Mouse (Mus musculus): ENCODE data around the gene Aurkb. TPM values are rescaled to one million over a fixed set of nuclear protein-coding genes. Genes with fewer than 3 reads are reported as not detected.

The Aurkb gene
- 2.2 TPM for polyA plus RNA-seq (2017; shearing (Covaris generic))

DNA sequence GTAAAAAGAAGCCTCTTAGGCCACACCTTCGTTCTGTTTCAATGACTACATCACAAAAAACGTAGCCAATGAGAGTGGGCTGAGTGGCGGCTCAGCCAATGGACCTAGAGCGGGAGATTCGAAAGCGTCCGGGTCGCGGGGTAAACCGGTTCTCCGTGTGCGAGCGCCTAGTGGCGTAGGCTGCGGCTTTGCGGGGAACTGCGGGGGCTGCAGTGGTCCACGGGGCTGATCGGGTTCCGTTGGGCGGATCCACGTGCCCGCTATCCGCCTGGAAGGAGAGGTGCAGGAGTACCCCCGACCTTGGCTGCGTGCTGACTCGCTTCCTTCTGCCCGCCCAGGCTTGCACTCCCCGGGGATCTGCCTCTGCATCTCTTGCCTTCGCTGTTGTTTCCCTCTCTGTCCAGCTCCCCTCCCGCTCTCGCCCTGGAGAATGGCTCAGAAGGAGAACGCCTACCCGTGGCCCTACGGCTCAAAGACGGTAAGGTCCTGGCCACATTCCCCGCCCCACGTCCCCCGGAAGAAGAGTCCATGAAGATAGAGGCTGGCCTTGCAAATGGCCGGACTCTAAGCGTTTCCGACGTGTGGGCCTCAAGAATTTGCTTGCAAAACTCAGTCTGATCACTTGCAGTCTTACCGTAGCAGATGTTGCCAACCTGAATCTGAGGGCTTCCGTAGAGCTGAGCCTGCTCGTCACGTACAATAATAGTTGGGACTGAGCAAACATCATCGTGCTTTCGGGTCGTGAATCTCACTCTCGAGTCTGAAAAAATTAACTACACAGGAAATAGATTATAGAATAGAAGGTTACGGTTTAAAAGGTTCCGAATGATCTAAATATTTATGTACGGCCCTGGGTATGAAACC, at the start of gene Aurkb:
Gene Aurkb, plus strand, starts transcription at position 117 of the 864 bp plus-strand sequence.

DNA sequence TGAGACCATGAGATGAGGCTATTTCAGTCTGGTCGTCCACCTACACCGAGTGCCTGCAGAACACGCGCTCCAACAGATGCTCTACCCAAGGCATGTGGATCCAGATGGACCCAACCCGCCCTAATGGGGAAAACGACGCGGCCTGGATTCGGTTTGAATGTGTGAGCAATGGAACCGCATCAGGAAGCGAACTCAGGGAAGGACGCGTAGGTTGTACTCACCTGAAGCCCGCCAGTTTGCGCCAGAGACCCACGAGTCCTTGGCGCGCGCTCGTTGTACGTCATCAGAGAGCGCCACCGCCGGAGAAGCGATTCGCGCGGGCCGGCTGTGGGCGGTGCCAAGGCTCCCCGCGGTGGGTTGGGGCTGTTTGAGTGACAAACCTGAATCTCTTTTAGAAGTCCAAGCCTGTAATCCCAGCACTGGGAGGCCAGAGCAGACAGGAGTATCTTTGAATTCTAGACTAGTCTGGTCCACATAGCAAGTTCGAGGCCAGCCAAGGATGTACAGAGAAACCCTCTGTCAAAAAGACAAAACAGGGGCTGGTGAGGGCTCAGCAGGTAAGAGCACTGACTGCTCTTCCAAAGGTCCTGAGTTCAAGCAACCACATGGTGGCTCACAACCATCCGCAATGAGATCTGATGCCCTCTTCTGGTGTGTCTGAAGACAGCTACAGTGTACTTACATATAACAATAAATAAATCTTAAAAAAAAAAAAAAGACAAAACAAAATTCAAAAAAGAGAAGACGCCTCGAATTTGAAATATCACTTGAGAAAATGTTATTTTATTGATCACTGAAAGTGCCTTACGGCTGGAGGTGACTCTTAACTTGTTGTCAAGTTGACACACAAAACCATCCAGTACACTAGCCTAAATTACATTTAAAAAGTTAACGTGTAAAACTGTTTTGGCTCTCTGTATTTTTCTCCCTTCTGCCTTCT, 37.0 kb upstream of the Aurkb start, which contains the start of gene Pfas:
Gene Pfas, minus strand, starts transcription at position 279 of the 940 bp plus-strand sequence.

DNA sequence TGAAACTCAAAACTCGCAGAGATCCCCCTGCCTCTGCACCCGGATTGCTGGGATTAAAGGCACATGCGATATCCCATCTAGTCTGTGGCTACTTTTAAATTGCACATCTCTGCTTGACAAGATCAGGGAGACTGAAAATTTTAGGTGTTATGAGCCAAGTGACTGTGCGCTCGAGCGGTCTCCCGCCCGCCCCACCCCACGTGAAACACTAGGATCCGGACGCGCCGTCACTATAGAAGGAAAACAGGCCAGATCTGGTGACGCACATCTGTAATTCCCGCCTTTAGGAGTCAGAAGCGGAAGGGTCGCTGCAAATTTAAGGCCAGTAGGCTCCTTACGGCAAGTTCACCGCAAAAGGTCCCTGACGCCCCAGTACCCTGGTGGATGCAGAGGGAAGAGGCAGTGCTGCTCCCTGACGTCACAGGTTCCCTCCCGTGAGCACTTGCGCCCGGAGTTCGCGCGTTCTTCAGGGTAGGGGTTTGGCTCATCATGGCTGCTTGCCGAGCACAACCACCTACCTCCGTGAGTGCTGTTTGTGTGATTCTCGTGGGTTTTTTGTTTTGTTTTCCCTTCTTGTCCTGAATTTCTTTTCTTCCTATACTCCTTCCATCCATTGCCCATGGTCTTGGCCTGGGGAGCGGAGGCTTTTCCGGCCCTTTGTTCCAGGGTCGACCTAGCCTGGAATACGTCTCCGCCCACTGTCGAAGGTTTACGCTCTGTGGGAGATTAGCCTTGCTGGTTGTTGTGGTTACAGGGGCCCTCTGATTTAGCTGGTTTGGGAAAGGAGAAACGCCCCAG, 29.6 kb upstream of the Aurkb start, which contains the start of gene Ctc1:
Gene Ctc1, plus strand, starts transcription at position 268 of the 798 bp plus-strand sequence.

DNA sequence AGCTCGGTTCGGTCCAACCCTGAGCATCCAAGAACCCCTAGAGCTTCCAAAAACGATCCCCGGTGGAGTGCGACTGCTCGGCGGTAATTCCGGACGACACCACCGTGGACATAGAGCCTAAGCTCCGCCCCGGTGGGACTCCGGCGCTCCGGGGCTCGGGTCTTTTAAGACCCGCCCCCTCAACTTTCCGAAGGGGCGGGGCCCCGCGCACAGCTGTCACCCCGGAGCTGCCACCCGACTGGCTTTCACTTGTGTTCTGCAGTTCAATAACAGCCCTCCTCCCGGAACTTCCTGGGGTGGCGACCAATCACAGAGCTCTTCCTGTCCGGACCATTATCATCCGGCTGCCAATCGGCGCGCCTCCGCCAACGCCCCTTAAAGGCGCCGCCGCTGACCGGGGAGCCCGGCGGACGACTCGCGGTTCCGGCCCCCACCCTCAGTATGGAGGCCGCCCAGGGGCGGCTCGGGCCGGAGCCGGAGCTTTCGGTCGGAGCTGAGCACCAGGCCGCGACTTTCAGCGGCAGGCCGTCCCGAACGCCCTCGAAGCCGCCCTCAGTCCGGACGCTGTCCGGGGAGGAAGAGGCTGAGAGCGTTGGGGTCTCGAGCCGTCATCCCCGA, 14.0 kb downstream of the Aurkb start, which contains the start of gene Borcs6:
Gene Borcs6, plus strand, starts transcription at position 361 of the 618 bp plus-strand sequence.

DNA sequence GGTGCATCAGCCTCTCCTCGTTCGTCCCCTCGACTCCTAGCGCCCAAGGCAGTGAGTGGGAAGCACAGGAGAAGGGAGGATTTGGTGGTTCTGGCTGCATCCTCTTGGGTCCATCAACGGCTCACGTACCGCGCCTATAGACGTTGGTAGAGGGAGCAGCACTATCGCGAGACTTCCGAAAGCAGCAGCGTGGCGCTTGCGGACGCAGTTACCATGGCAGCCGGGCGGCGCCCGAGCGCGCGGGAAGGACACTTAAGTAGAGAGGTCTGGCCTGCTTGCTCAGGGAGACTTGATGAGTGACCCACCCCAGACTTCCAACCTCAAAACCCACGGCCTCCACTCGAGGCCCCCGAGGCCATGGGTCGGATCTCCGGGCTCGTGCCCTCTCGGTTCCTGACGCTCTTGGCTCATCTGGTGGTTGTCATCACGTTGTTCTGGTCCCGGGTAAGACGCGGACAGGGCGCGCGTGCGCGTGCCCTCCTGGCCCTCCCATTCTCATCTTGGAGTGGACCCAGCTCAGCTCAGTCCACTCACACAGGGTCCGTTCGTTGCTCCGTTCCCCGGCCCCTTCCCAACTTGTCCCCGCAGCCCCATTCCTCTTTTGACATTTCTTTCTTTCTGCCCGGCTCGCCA, 25.3 kb downstream of the Aurkb start, which contains the start of gene Tmem107:
Gene Tmem107, plus strand, starts transcription at position 217 of the 633 bp plus-strand sequence.

DNA sequence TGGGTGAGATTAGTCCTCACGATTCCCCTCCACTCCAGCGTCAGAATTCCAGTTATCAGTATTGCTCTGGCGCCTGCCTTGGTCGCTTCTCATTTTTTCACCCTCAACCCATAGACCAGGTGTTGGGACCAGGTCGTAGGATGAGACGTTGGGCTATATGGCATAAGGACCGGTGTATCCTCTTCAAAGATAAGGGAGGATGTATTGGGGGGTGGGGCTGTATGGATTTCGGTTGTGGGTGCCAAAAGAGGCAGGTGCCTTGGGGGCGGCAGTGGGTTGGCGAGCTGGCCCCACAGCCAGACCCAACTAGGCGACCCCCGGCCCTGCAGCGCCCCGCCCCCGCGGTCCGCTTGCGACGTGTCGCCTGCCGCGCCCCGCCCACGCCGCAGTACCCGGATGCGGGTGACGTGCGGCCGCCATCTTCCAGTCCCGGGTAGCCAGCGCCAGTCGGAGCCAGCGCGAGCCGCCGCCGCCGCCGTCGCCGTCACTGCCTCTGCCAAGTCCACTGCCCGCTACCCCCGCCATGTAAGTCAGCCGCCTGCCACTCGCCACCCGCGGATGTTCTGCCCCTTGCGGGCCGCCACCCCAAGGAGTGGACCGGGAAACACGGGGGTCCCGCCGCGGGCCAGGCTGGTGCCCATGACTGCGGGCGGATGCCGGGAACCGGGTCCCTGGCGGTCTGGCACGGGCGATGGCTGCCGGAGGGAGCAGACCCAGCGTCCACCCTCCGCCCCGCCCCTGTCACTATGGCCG, 42.8 kb downstream of the Aurkb start, which contains the start of gene Vamp2:
Gene Vamp2, plus strand, starts transcription at position 388 of the 753 bp plus-strand sequence.

DNA sequence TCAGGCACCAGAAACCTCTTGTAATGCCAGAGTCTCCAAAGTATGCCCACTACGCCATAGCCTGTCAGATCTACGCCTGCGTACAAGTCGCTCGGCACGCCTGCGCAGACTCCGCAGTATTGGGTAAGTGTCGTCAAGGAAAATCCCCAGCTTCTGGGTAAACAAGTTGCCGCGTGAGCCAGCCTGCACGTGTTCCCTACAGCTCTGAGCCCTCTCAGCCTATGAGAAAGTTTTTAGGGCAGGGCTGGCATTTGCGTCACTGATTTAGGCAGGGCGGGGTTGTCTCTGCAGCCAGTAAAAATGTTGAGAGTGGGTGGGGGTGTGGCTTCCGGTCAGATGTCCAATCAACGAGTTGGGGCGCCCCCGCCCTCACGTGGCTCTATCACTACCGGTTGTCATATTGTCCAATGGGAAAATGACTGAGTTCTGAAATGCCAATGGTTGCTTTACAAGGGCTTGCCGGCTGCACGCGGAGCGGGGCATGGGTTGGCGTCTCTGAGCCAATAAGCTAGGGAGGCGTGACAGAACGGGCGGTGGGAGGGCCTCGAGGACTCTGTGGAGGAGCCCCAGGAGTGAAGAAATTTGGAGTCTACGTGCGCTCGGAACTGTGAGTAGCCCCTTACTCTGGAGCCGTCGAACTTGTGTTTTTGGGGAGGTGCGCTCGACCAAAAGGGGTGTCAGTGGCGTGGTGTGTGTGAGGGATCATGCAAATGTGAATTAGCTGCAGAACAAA, 49.4 kb downstream of the Aurkb start, which contains the start of gene Per1:
Gene Per1, plus strand, starts transcription at position 521 of the 733 bp plus-strand sequence.

Other genes starting within 250 kb of the Aurkb start
- 155 TPM for gene Ndel1, start 173.8 kb upstream of the Aurkb start, polyA plus RNA-seq (2017; shearing (Covaris generic))
- not detected for gene Rnf222, start 157.1 kb upstream of the Aurkb start, polyA plus RNA-seq (2017; shearing (Covaris generic))
- gene Rpl26, start 144.1 kb upstream of the Aurkb start, polyA plus RNA-seq (2017; shearing (Covaris generic)), result 791 TPM
- 0.48 TPM for gene Odf4, start 118.6 kb upstream of the Aurkb start, polyA plus RNA-seq (2017; shearing (Covaris generic))
- 0.24 TPM for gene Arhgef15, start 88.2 kb upstream of the Aurkb start, polyA plus RNA-seq (2017; shearing (Covaris generic))
- gene Slc25a35, start 77.5 kb upstream of the Aurkb start, polyA plus RNA-seq (2017; shearing (Covaris generic)), result 4.6 TPM
- gene Rangrf, start 70.5 kb upstream of the Aurkb start, polyA plus RNA-seq (2017; shearing (Covaris generic)), result 3.6 TPM
- 1.8 TPM for gene Pfas, start 37.2 kb upstream of the Aurkb start, polyA plus RNA-seq (2017; shearing (Covaris generic))
- 15.3 TPM for gene Ctc1, start 29.7 kb upstream of the Aurkb start, polyA plus RNA-seq (2017; shearing (Covaris generic))
- 5.9 TPM for gene Borcs6, start 14.1 kb downstream of the Aurkb start, polyA plus RNA-seq (2017; shearing (Covaris generic))
- 13.6 TPM for gene Tmem107, start 25.2 kb downstream of the Aurkb start, polyA plus RNA-seq (2017; shearing (Covaris generic))
- gene Vamp2, start 42.8 kb downstream of the Aurkb start, polyA plus RNA-seq (2017; shearing (Covaris generic)), result 250 TPM
- 81.1 TPM for gene Per1, start 49.6 kb downstream of the Aurkb start, polyA plus RNA-seq (2017; shearing (Covaris generic))
- gene Hes7, start 74.8 kb downstream of the Aurkb start, polyA plus RNA-seq (2017; shearing (Covaris generic)), result 0.35 TPM
- gene 9130213A22Rik, start 76.9 kb downstream of the Aurkb start, polyA plus RNA-seq (2017; shearing (Covaris generic)), result 0.63 TPM
- 0.69 TPM for gene Aloxe3, start 80.2 kb downstream of the Aurkb start, polyA plus RNA-seq (2017; shearing (Covaris generic))
- not detected for gene Alox12b, start 111.3 kb downstream of the Aurkb start, polyA plus RNA-seq (2017; shearing (Covaris generic))
- gene Alox8, start 152.2 kb downstream of the Aurkb start, polyA plus RNA-seq (2017; shearing (Covaris generic)), result 0.57 TPM
- gene Gucy2e, start 191.4 kb downstream of the Aurkb start, polyA plus RNA-seq (2017; shearing (Covaris generic)), result 0.10 TPM

All from effector memory CD4-positive, alpha-beta T cell, adult 7 months (primary cell).